Mouse (Mus musculus): ENCODE results near the gene Slc1a6. TPM values are rescaled to one million over a fixed set of nuclear protein-coding genes. Genes with fewer than 3 reads are reported as not detected.
"Not testable (repeated sequence)": the region's sequence is repeated elsewhere in the genome, so short reads cannot be mapped to it uniquely, and the experiment has no call there.

Slc1a6 gene
- polyA plus RNA-seq, 1 experiment from 2014 or later, result 1.9 TPM

- Histone ChIP-seq H3K27ac (peak overlapping the region; percentile 86), H3K27me3 (ENCODE audit: poor library complexity, severe bottlenecking) (no peaks in the 10 kb centered on the region), H3K9me3 (no peaks in the 10 kb centered on the region), H3K4me3 (peak overlapping the region; percentile 52), H3K4me1 (peaks cover 13% of the 10 kb centered on the region), H3K36me3 (replicated peaks) (no peaks in the 10 kb centered on the region)
- peak; percentile 75 for DNase-seq (ENCODE audit: extremely low spot score, low spot score)
- 11% methylated on average over 22 of the region's 22 CpGs for WGBS
Observed at GRCm38 (mm10) chr10:78787566-78788087, 7.3 kb downstream of the Slc1a6 start.

- Histone ChIP-seq H3K36me3 (replicated peaks) (no peaks in the 10 kb centered on the region), H3K4me3 (no peak overlapping the region), H3K4me1 (peaks cover 13% of the 10 kb centered on the region), H3K27ac (no peak overlapping the region), H3K9me3 (no peaks in the 10 kb centered on the region), H3K27me3 (ENCODE audit: poor library complexity, severe bottlenecking) (no peaks in the 10 kb centered on the region)
- no peak for DNase-seq (ENCODE audit: extremely low spot score, low spot score)
- WGBS, result 49% methylated on average over 1 of the region's 1 CpGs
Observed at GRCm38 (mm10) chr10:78790561-78790960, 10.3 kb downstream of the Slc1a6 start.

- Histone ChIP-seq H3K27me3 (ENCODE audit: poor library complexity, severe bottlenecking) (no peaks in the 10 kb centered on the region), H3K36me3 (replicated peaks) (no peaks in the 10 kb centered on the region), H3K9me3 (no peaks in the 10 kb centered on the region), H3K4me1 (no peaks in the 10 kb centered on the region), H3K4me3 (no peak overlapping the region), H3K27ac (no peak overlapping the region)
- 85% methylated on average over 2 of the region's 2 CpGs for WGBS
- no peak for DNase-seq (ENCODE audit: extremely low spot score, low spot score)
Observed at GRCm38 (mm10) chr10:78801449-78801848, 21.2 kb downstream of the Slc1a6 start.

GRCm38 (mm10) chr10:78812358-78813060 lies 32.2 kb downstream of the Slc1a6 start:
- H3K36me3 ChIP-seq (replicated peaks), result no peaks in the 10 kb centered on the region
- no peak overlapping the region for H3K27ac ChIP-seq
- no peaks in the 10 kb centered on the region for H3K27me3 ChIP-seq (ENCODE audit: poor library complexity, severe bottlenecking)
- H3K4me3 ChIP-seq, result no peak overlapping the region
- DNase-seq (ENCODE audit: extremely low spot score, low spot score), result no peak
- no peaks in the 10 kb centered on the region for H3K4me1 ChIP-seq
- WGBS, result 75% methylated on average over 6 of the region's 6 CpGs
- no peaks in the 10 kb centered on the region for H3K9me3 ChIP-seq

- 94% methylated on average over 12 of the region's 12 CpGs for WGBS
- H3K9me3 ChIP-seq; DNase-seq (ENCODE audit: extremely low spot score, low spot score); H3K27ac ChIP-seq; H3K27me3 ChIP-seq (ENCODE audit: poor library complexity, severe bottlenecking); H3K4me1 ChIP-seq; H3K36me3 ChIP-seq (replicated peaks); H3K4me3 ChIP-seq: not testable (repeated sequence)
Observed at GRCm38 (mm10) chr10:78840456-78840855, 60.2 kb downstream of the Slc1a6 start.

- WGBS, result 85% methylated on average over 2 of the region's 2 CpGs
- no peak within 1 kb of the TSS for H3K4me3 ChIP-seq
- no peak for DNase-seq (ENCODE audit: extremely low spot score, low spot score)
- 0 out of 2 replicates have a peak, but pooled peaks cover 4% of the 10 kb centered on the region for H3K9me3 ChIP-seq
- H3K27me3 ChIP-seq (ENCODE audit: poor library complexity, severe bottlenecking), result no peaks in the 10 kb centered on the region
- H3K36me3 ChIP-seq (replicated peaks), result no peaks in the 10 kb centered on the region
- H3K4me1 ChIP-seq, result no peaks in the 10 kb centered on the region
- H3K27ac ChIP-seq, result no peak within 1 kb of the TSS
Observed at GRCm38 (mm10) chr10:78852066-78852465, 71.8 kb downstream of the Slc1a6 start, which contains the start of gene Olfr1356. Gene Olfr1356 (minus strand): TSS chr10:78852166.

Other genes with a start within 250 kb of the Slc1a6 start
- gene Ilvbl, start 206.2 kb upstream of the Slc1a6 start, polyA plus RNA-seq (2016; fragmentation: Nextera tagmentation; extraction: Ambion mirVana), result 33.0 and 33.3 TPM in 2 replicates
- gene Syde1, start 188.5 kb upstream of the Slc1a6 start, polyA plus RNA-seq (2016; fragmentation: Nextera tagmentation; extraction: Ambion mirVana), result 13.3 and 14.8 TPM in 2 replicates
- gene Olfr1357, start 162.4 kb upstream of the Slc1a6 start, polyA plus RNA-seq (2016; fragmentation: Nextera tagmentation; extraction: Ambion mirVana), result not detected in 2 replicates
- not detected in 2 replicates for gene Casp14, start 62.2 kb upstream of the Slc1a6 start, polyA plus RNA-seq (2016; fragmentation: Nextera tagmentation; extraction: Ambion mirVana)
- gene Ccdc105, start 27.4 kb upstream of the Slc1a6 start, polyA plus RNA-seq (2016; fragmentation: Nextera tagmentation; extraction: Ambion mirVana), result 0.15 and 0.19 TPM in 2 replicates
- gene Olfr1356, start 71.7 kb downstream of the Slc1a6 start, polyA plus RNA-seq (2016; fragmentation: Nextera tagmentation; extraction: Ambion mirVana), result not detected in 2 replicates
- gene Olfr1355, start 95.0 kb downstream of the Slc1a6 start, polyA plus RNA-seq (2016; fragmentation: Nextera tagmentation; extraction: Ambion mirVana), result not detected in 2 replicates
- gene Olfr1354, start 132.7 kb downstream of the Slc1a6 start, polyA plus RNA-seq (2016; fragmentation: Nextera tagmentation; extraction: Ambion mirVana), result not detected in 2 replicates
- not detected in 2 replicates for gene Olfr8, start 170.1 kb downstream of the Slc1a6 start, polyA plus RNA-seq (2016; fragmentation: Nextera tagmentation; extraction: Ambion mirVana)
- gene Olfr1353, start 182.8 kb downstream of the Slc1a6 start, polyA plus RNA-seq (2016; fragmentation: Nextera tagmentation; extraction: Ambion mirVana), result not detected in 2 replicates
- not detected in 2 replicates for gene Olfr1352, start 200.6 kb downstream of the Slc1a6 start, polyA plus RNA-seq (2016; fragmentation: Nextera tagmentation; extraction: Ambion mirVana)
- gene Olfr1351, start 232.0 kb downstream of the Slc1a6 start, polyA plus RNA-seq (2016; fragmentation: Nextera tagmentation; extraction: Ambion mirVana), result not detected in 2 replicates
- 0.12 TPM in 1 of 2 replicates, not detected in the other for gene Olfr57, start 248.2 kb downstream of the Slc1a6 start, polyA plus RNA-seq (2016; fragmentation: Nextera tagmentation; extraction: Ambion mirVana)